Mouse (Mus musculus) embryonic facial prominence, embryonic 12.5 days (tissue): ENCODE measurements at regions not wholly inside any gene's neighbourhood (a gene's known extent, or its start where the extent isn't known, plus 50 kb on each side); places are given as distances from the start of the nearest gene placed in this dataset.
"Not testable (repeated sequence)": the region's sequence is repeated elsewhere in the genome, so short reads cannot be mapped to it uniquely, and the experiment has no call there.

Experiments used
- ATAC-seq: fragments of 200-750 bp; cut with Nextera tagmentation; 2 replicates; pipeline ENCODE4 v1.8.0; 2017; ENCODE audit not compliant: insufficient number of reproducible peaks, insufficient read depth, low FRiP score, low TSS enrichment
- H3K27ac ChIP-seq: fragments of 300-500 bp; sonication (generic); 2 replicates; pipeline ENCODE4 v1.5.1; 2016; ENCODE audit warnings: mild to moderate bottlenecking
- H3K27me3 ChIP-seq: fragments of 300-500 bp; sonication (generic); 2 replicates; pipeline ENCODE4 v1.6.1; 2016; ENCODE audit warnings: mild to moderate bottlenecking, moderate library complexity
- H3K36me3 ChIP-seq: fragments of 300-500 bp; sonication (generic); 2 replicates; pipeline ENCODE4 v1.6.1; 2016; ENCODE audit warnings: mild to moderate bottlenecking
- H3K4me1 ChIP-seq: fragments of 300-500 bp; sonication (generic); 2 replicates; pipeline ENCODE4 v1.6.1; 2016
- H3K4me2 ChIP-seq: fragments of 300-500 bp; sonication (generic); replicated peaks from 2 replicates; pipeline ENCODE4 v1.6.1; 2016; ENCODE audit warnings: mild to moderate bottlenecking, moderate library complexity
- H3K4me3 ChIP-seq: fragments of 300-500 bp; sonication (generic); 2 replicates; pipeline ENCODE4 v1.5.1; 2016; ENCODE audit warnings: mild to moderate bottlenecking
- H3K9ac ChIP-seq: fragments of 300-500 bp; sonication (generic); 2 replicates; pipeline ENCODE4 v1.6.1; 2016; ENCODE audit warnings: mild to moderate bottlenecking, moderate library complexity
- H3K9me3 ChIP-seq: fragments of 300-500 bp; sonication (generic); 2 replicates; pipeline ENCODE4 v1.6.1; 2016; ENCODE audit warnings: mild to moderate bottlenecking, moderate library complexity
- WGBS: fragments of 180-500 bp; shearing (Covaris S2); methylation state at CpG from one replicate; pipeline ENCODE4 v1.1.7; 2016; 5-methylcytosine and 5-hydroxymethylcytosine counted together

- no peaks in the 10 kb centered on the region for H3K9me3 ChIP-seq
- WGBS: 78% methylated on average over 4 of the region's 4 CpGs
- no peaks in the 10 kb centered on the region for H3K4me1 ChIP-seq
- H3K27me3 ChIP-seq: no peaks in the 10 kb centered on the region
- ATAC-seq: no peak
- H3K4me3 ChIP-seq: no peak overlapping the region
- no peak overlapping the region for H3K4me2 ChIP-seq
- H3K9ac ChIP-seq: no peak overlapping the region
- H3K27ac ChIP-seq: no peak overlapping the region
- H3K36me3 ChIP-seq: no peaks in the 10 kb centered on the region
Measured at GRCm38 (mm10) chr13:26426639-26427038, 343.3 kb downstream of the Hdgfl1 start.

DNA sequence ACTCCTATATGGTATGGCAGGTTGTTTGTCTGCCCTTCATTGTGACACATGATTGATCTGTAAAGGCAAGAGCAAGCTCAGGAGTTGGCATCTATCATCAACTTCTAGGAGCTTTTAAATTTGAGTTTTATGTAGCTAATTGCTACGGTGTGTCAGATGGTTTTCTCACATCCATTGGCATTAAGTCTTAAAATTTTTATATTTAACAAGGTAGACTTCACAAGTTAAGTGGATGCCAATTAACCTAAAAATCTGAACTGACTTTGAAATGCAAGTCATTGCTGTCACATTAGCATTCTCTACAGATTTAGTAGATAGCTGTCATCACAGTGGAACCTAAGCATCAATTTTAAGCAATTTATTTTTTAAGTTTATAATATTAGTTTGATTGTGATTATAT, 345.5 kb downstream of the Hdgfl1 start:
- H3K27me3 ChIP-seq: no peaks in the 10 kb centered on the region
- H3K4me3 ChIP-seq: no peak overlapping the region
- H3K27ac ChIP-seq: no peak overlapping the region
- H3K9me3 ChIP-seq: no peaks in the 10 kb centered on the region
- ATAC-seq: no peak
- H3K9ac ChIP-seq: no peak overlapping the region
- H3K4me1 ChIP-seq: no peaks in the 10 kb centered on the region
- H3K4me2 ChIP-seq: no peak overlapping the region
- WGBS: 85% methylated on average over 1 of the region's 1 CpGs
- no peaks in the 10 kb centered on the region for H3K36me3 ChIP-seq

- Histone ChIP-seq H3K4me2 (no peak overlapping the region), H3K9me3 (no peaks in the 10 kb centered on the region), H3K4me3 (no peak overlapping the region), H3K4me1 (no peaks in the 10 kb centered on the region), H3K9ac (no peak overlapping the region), H3K27ac (no peak overlapping the region), H3K36me3 (no peaks in the 10 kb centered on the region), H3K27me3 (no peaks in the 10 kb centered on the region)
- no peak for ATAC-seq
Measured at GRCm38 (mm10) chr13:26405757-26406156, 364.2 kb downstream of the Hdgfl1 start.

- Histone ChIP-seq H3K27me3 (no peaks in the 10 kb centered on the region), H3K9ac (no peak overlapping the region), H3K4me1 (no peaks in the 10 kb centered on the region), H3K4me3 (no peak overlapping the region), H3K9me3 (no peaks in the 10 kb centered on the region), H3K4me2 (no peak overlapping the region), H3K27ac (no peak overlapping the region), H3K36me3 (no peaks in the 10 kb centered on the region)
- ATAC-seq: no peak
- 71% methylated on average over 2 of the region's 2 CpGs for WGBS
Measured at GRCm38 (mm10) chr13:26404707-26405106, 365.3 kb downstream of the Hdgfl1 start.

GRCm38 (mm10) chr13:26387861-26388621, 381.9 kb downstream of the Hdgfl1 start:
- Histone ChIP-seq H3K27me3 (no peaks in the 10 kb centered on the region), H3K27ac (no peak overlapping the region), H3K4me2 (no peak overlapping the region), H3K4me3 (no peak overlapping the region), H3K4me1 (no peaks in the 10 kb centered on the region), H3K9me3 (no peaks in the 10 kb centered on the region), H3K36me3 (no peaks in the 10 kb centered on the region), H3K9ac (no peak overlapping the region)
- WGBS: 89% methylated on average over 7 of the region's 7 CpGs
- peak; percentile 81 for ATAC-seq

DNA sequence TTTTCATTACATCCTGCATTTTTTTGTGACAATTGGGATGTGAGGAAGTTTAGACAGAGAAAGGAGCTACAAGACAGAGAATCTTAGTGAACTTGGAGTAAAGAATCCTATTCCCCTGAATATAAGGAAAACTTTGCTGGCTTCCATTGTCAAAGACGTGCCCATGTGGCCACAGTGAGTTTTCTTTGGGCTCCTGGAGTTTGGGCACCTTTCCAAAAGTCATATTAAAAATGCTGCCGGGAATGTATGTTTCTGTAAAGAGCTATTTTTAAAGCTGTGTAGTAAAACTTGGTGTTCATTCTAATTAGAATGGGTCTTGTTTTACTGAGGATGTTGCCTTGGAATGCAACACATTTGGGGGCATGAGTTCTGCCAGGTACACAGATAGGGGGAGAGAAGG, 387.3 kb downstream of the Hdgfl1 start:
- H3K9me3 ChIP-seq: no peaks in the 10 kb centered on the region
- H3K9ac ChIP-seq: no peak overlapping the region
- H3K36me3 ChIP-seq: no peaks in the 10 kb centered on the region
- no peak overlapping the region; the same call in 1 of the 2 replicates for H3K27ac ChIP-seq
- WGBS: 44% methylated on average over 2 of the region's 2 CpGs
- no peak overlapping the region for H3K4me3 ChIP-seq
- H3K4me1 ChIP-seq: no peaks in the 10 kb centered on the region
- no peak overlapping the region for H3K4me2 ChIP-seq
- no peak for ATAC-seq
- no peaks in the 10 kb centered on the region for H3K27me3 ChIP-seq

GRCm38 (mm10) chr13:26382154-26382553, 387.8 kb downstream of the Hdgfl1 start:
- Histone ChIP-seq H3K36me3 (no peaks in the 10 kb centered on the region), H3K4me2 (no peak overlapping the region), H3K4me1 (no peaks in the 10 kb centered on the region), H3K9me3 (no peaks in the 10 kb centered on the region), H3K4me3 (no peak overlapping the region), H3K27me3 (no peaks in the 10 kb centered on the region), H3K9ac (no peak overlapping the region), H3K27ac (no peak overlapping the region)
- 77% methylated on average over 2 of the region's 2 CpGs for WGBS
- ATAC-seq: no peak

GRCm38 (mm10) chr13:26375546-26375945, 394.4 kb downstream of the Hdgfl1 start:
- no peak for ATAC-seq
- Histone ChIP-seq H3K36me3 (no peaks in the 10 kb centered on the region), H3K4me2 (no peak overlapping the region), H3K9ac (no peak overlapping the region), H3K4me1 (no peaks in the 10 kb centered on the region), H3K27ac (no peak overlapping the region), H3K27me3 (no peaks in the 10 kb centered on the region), H3K9me3 (no peaks in the 10 kb centered on the region), H3K4me3 (no peak overlapping the region)

- not testable (repeated sequence) for H3K4me1 ChIP-seq, H3K9ac ChIP-seq, H3K9me3 ChIP-seq, H3K36me3 ChIP-seq, H3K27me3 ChIP-seq, H3K27ac ChIP-seq, H3K4me3 ChIP-seq, ATAC-seq, H3K4me2 ChIP-seq
- 93% methylated on average over 6 of the region's 6 CpGs for WGBS
Measured at GRCm38 (mm10) chr13:26365911-26366310, 404.1 kb downstream of the Hdgfl1 start.

- no peaks in the 10 kb centered on the region for H3K27me3 ChIP-seq
- H3K36me3 ChIP-seq: no peaks in the 10 kb centered on the region
- H3K9me3 ChIP-seq: no peaks in the 10 kb centered on the region
- H3K9ac ChIP-seq: no peak overlapping the region
- WGBS: 41% methylated on average over 3 of the region's 3 CpGs
- H3K4me2 ChIP-seq: no peak overlapping the region
- no peaks in the 10 kb centered on the region for H3K4me1 ChIP-seq
- no peak overlapping the region for H3K27ac ChIP-seq
- no peak overlapping the region for H3K4me3 ChIP-seq
- ATAC-seq: no peak
Measured at GRCm38 (mm10) chr13:26356341-26356740, 413.6 kb downstream of the Hdgfl1 start.

DNA sequence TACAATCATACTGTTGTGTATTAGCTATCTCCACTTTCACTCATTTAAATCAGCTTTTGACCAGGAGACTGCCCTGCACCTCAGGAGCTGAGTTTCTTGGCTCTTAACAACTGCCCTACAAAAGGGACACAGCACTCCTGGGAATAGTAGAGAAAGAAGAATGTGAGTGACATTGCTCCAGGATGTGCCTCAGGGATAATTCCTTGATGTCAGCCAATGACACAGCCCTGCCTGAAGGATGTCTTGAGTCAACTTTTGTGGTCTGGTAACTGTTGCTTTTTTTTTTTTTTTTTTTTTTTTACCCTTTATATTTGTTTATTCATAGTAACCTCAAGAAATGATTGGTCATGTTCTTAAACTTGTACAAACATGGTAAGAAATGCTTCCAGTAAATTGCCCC, 415.5 kb downstream of the Hdgfl1 start:
- no peak for ATAC-seq
- H3K9ac ChIP-seq: no peak overlapping the region
- H3K9me3 ChIP-seq: no peaks in the 10 kb centered on the region
- no peaks in the 10 kb centered on the region for H3K4me1 ChIP-seq
- no peaks in the 10 kb centered on the region for H3K36me3 ChIP-seq
- H3K27ac ChIP-seq: no peak overlapping the region
- no peaks in the 10 kb centered on the region for H3K27me3 ChIP-seq
- H3K4me2 ChIP-seq: no peak overlapping the region
- no peak overlapping the region for H3K4me3 ChIP-seq

DNA sequence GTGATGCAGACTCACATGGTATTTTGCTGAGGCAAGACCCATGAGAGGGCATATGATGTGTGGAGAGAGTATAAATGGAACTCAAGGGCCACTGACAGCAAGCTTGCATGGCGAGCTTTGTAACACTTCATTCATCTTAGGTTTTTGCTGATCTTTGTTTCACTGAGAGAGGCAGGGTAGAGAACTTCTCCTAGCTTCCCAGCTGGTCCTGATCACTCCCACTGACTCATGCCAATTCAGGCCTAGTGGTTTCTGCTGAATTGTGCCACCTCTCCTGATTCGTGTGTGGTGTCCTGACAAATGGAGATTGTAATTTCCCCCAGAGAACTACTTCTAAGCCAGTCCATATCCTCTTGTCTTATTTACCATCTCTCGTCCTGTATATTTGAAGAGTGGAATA, 419.5 kb downstream of the Hdgfl1 start:
- 83% methylated on average over 3 of the region's 3 CpGs for WGBS
- H3K27ac ChIP-seq: no peak overlapping the region
- H3K4me1 ChIP-seq: no peaks in the 10 kb centered on the region
- H3K4me3 ChIP-seq: no peak overlapping the region
- H3K9ac ChIP-seq: no peak overlapping the region
- no peaks in the 10 kb centered on the region for H3K36me3 ChIP-seq
- no peaks in the 10 kb centered on the region for H3K27me3 ChIP-seq
- H3K4me2 ChIP-seq: no peak overlapping the region
- no peak for ATAC-seq
- no peaks in the 10 kb centered on the region for H3K9me3 ChIP-seq

DNA sequence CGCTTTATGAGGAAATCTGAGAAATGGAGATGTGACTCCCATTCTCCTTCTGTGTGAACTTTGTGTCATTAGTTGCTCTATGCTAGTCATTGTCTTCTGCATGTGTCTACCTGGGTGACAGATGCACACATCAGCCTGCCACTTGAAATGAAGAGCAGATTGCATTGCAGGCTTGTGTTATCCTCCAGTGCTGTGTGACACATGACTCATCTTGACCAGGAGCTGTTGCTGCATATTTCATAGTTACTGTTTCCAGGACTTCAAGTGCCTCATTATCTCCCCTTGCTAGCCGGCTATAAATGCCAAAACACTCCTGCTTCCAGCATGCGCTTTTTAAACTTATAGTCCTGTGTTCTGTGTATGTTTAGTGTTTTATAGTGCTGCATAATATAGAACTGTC, 431.2 kb downstream of the Hdgfl1 start:
- H3K4me2 ChIP-seq: no peak overlapping the region
- H3K9ac ChIP-seq: no peak overlapping the region
- H3K4me1 ChIP-seq: no peaks in the 10 kb centered on the region
- no peak overlapping the region for H3K27ac ChIP-seq
- no peak for ATAC-seq
- no peaks in the 10 kb centered on the region for H3K36me3 ChIP-seq
- H3K4me3 ChIP-seq: no peak overlapping the region
- H3K9me3 ChIP-seq: no peaks in the 10 kb centered on the region
- 78% methylated on average over 3 of the region's 3 CpGs for WGBS
- no peaks in the 10 kb centered on the region for H3K27me3 ChIP-seq
